Mouse (Mus musculus) stomach, postnatal 0 days (tissue): ENCODE measurements around the gene Pigx. TPM values are rescaled to one million over a fixed set of nuclear protein-coding genes. Genes with fewer than 3 reads are reported as not detected.
A peak's percentile ranks its signal among the peaks of the same experiment; 100 is the strongest.
"Not testable (repeated sequence)": the region's sequence is repeated elsewhere in the genome, so short reads cannot be mapped to it uniquely, and the experiment has no call there.

ENCODE experiments used
- ATAC-seq: fragments of 200-750 bp; cut with Nextera tagmentation; 2 replicates; pipeline ENCODE4 v1.8.0; 2017; ENCODE audit not compliant: low FRiP score, low TSS enrichment
- DNase-seq: peaks from one replicate; pipeline ENCODE4 v3.0.0-alpha.2; 2016; ENCODE audit warnings: low spot score
- H3K27ac ChIP-seq: fragments of 300-500 bp; sonication (generic); replicated peaks from 2 replicates; pipeline ENCODE4 v1.5.1; 2014; ENCODE audit warnings: mild to moderate bottlenecking, control low read depth
- H3K27me3 ChIP-seq: fragments of 300-500 bp; sonication (generic); 2 replicates; pipeline ENCODE4 v1.6.1; 2014; ENCODE audit warnings: low read length; ENCODE audit not compliant: control insufficient read depth, insufficient read depth
- H3K36me3 ChIP-seq: fragments of 300-500 bp; sonication (generic); 2 replicates; pipeline ENCODE4 v1.6.1; 2014; ENCODE audit warnings: low read length, mixed read lengths; ENCODE audit not compliant: control insufficient read depth, insufficient read depth
- H3K4me1 ChIP-seq: fragments of 300-500 bp; sonication (generic); replicated peaks from 2 replicates; pipeline ENCODE4 v1.6.1; 2014; ENCODE audit warnings: antibody characterized with exemption; ENCODE audit not compliant: control insufficient read depth, insufficient read depth
- H3K4me2 ChIP-seq: fragments of 300-500 bp; sonication (generic); replicated peaks from 2 replicates; pipeline ENCODE4 v1.6.1; 2014; ENCODE audit warnings: low read depth, mild to moderate bottlenecking, control low read depth, moderate library complexity
- H3K4me3 ChIP-seq: fragments of 300-500 bp; sonication (generic); 2 replicates; pipeline ENCODE4 v1.5.1; 2014; ENCODE audit warnings: low read depth, low read length, control low read depth
- H3K9ac ChIP-seq: fragments of 300-500 bp; sonication (generic); 2 replicates; pipeline ENCODE4 v1.6.1; 2014; ENCODE audit warnings: mild to moderate bottlenecking, low read length, control low read depth, mixed read lengths
- H3K9me3 ChIP-seq: fragments of 300-500 bp; sonication (generic); 2 replicates; pipeline ENCODE4 v1.6.1; 2016; ENCODE audit warnings: low read length; ENCODE audit not compliant: control insufficient read depth
- CTCF ChIP-seq: IDR thresholded peaks from 2 replicates; pipeline ENCODE4 v1.5.1; 2016; ENCODE audit warnings: antibody characterized with exemption, low read depth, mild to moderate bottlenecking, moderate library complexity
- EP300 ChIP-seq: optimal IDR thresholded peaks from 2 replicates; pipeline ENCODE3; 2016; ENCODE audit warnings: antibody characterized with exemption
- WGBS: fragments of 180-500 bp; shearing (Covaris S2); extraction: QIAGEN DNeasy Blood & Tissue Kit; methylation state at CpG from one replicate; pipeline ENCODE4 v1.1.7; 2014; 5-methylcytosine and 5-hydroxymethylcytosine counted together
- polyA plus RNA-seq: library from polyadenylated mRNA; unstranded; fragments of >200 nt; fragmentation: Nextera tagmentation; extraction: Ambion mirVana; gene quantifications from 2 replicates; pipeline ENCODE4 v1.2.1, GENCODE M21; 2015

The Pigx gene
- polyA plus RNA-seq, 1 experiment from 2014 or later = 71.8 TPM

GRCm38 (mm10) chr16:32107342-32108045 lies 8.0 kb upstream of the Pigx start:
- WGBS = 86% methylated on average over 12 of the region's 12 CpGs
- TF ChIP-seq EP300 = no peak
- no peak for TF ChIP-seq CTCF
- ATAC-seq = no peak

GRCm38 (mm10) chr16:32105698-32106097 lies 6.2 kb upstream of the Pigx start:
- H3K4me3 ChIP-seq = no peak overlapping the region
- no peak overlapping the region for H3K27ac ChIP-seq
- H3K9ac ChIP-seq = no peak overlapping the region
- H3K4me2 ChIP-seq = no peak overlapping the region
- H3K36me3 ChIP-seq = peaks cover 9% of the 10 kb centered on the region; the same call in 1 of the 2 replicates
- 92% methylated on average over 1 of the region's 1 CpGs for WGBS
- H3K9me3 ChIP-seq = no peaks in the 10 kb centered on the region
- ATAC-seq (no peak), DNase-seq (no peak)
- no peaks in the 10 kb centered on the region for H3K27me3 ChIP-seq
- no peaks in the 10 kb centered on the region for H3K4me1 ChIP-seq
- TF ChIP-seq EP300 = no peak
- peak; percentile 43 for TF ChIP-seq CTCF

More at GRCm38 (mm10) chr16:32107342-32108045, 8.0 kb upstream of the Pigx start:
- Histone ChIP-seq H3K4me2 (no peak overlapping the region), H3K27ac (no peak overlapping the region), H3K4me3 (no peak overlapping the region), H3K36me3 (peaks cover 9% of the 10 kb centered on the region; the same call in 1 of the 2 replicates), H3K9ac (no peak overlapping the region), H3K9me3 (no peaks in the 10 kb centered on the region), H3K4me1 (no peaks in the 10 kb centered on the region), H3K27me3 (no peaks in the 10 kb centered on the region)
- no peak for DNase-seq

GRCm38 (mm10) chr16:32102295-32102694 lies 2.8 kb upstream of the Pigx start:
- H3K27ac ChIP-seq = no peak overlapping the region
- H3K9ac ChIP-seq = no peak overlapping the region
- ATAC-seq (no peak), DNase-seq (no peak)
- peaks cover 7% of the 10 kb centered on the region; the same call in 1 of the 2 replicates for H3K36me3 ChIP-seq
- H3K4me2 ChIP-seq = no peak overlapping the region
- TF ChIP-seq CTCF (no peak), EP300 (no peak)
- WGBS = 83% methylated on average over 13 of the region's 13 CpGs
- H3K4me1 ChIP-seq = 0 out of 2 replicates have a peak, but pooled peaks cover 3% of the 10 kb centered on the region
- H3K9me3 ChIP-seq = no peaks in the 10 kb centered on the region
- no peaks in the 10 kb centered on the region for H3K27me3 ChIP-seq
- H3K4me3 ChIP-seq = no peak overlapping the region

- TF ChIP-seq EP300 = no peak
- TF ChIP-seq CTCF = no peak
- Histone ChIP-seq H3K9me3 (no peaks in the 10 kb centered on the region), H3K27me3 (no peaks in the 10 kb centered on the region), H3K27ac (peak overlapping the region; percentile 81), H3K36me3 (peaks cover 6% of the 10 kb centered on the region; the same call in 1 of the 2 replicates), H3K4me1 (0 out of 2 replicates have a peak, but pooled peaks cover 3% of the 10 kb centered on the region), H3K9ac (peak overlapping the region; percentile 85), H3K4me3 (peak overlapping the region; percentile 91), H3K4me2 (peak overlapping the region; percentile 88)
- WGBS = under 1% methylated on average over 39 of the region's 39 CpGs
- DNase-seq = no peak
- peak; percentile 83 for ATAC-seq
Measured at GRCm38 (mm10) chr16:32098897-32099637, 473 bp downstream of the Pigx start.

- not testable (repeated sequence) for H3K27ac ChIP-seq, H3K9ac ChIP-seq, H3K9me3 ChIP-seq, H3K4me3 ChIP-seq, H3K27me3 ChIP-seq, ATAC-seq, H3K36me3 ChIP-seq, DNase-seq, H3K4me2 ChIP-seq, H3K4me1 ChIP-seq
- WGBS = 86% methylated on average over 2 of the region's 2 CpGs
Measured at GRCm38 (mm10) chr16:32097757-32098156, 1.8 kb downstream of the Pigx start.

- Histone ChIP-seq H3K27me3 (no peaks in the 10 kb centered on the region), H3K4me2 (no peak overlapping the region), H3K27ac (no peak overlapping the region), H3K9ac (no peak overlapping the region), H3K36me3 (peaks cover 5% of the 10 kb centered on the region; the same call in 1 of the 2 replicates), H3K4me1 (no peaks in the 10 kb centered on the region), H3K9me3 (no peaks in the 10 kb centered on the region), H3K4me3 (no peak overlapping the region)
- no peak for ATAC-seq
- WGBS = 79% methylated on average over 7 of the region's 7 CpGs
- no peak for DNase-seq
- no peak for TF ChIP-seq CTCF
- TF ChIP-seq EP300 = no peak
Measured at GRCm38 (mm10) chr16:32091466-32091865, 8.1 kb downstream of the Pigx start.
